Mouse (Mus musculus) spleen, adult 2 months (tissue): ENCODE results near the gene Ltbr. TPM values are rescaled to one million over a fixed set of nuclear protein-coding genes. Genes with fewer than 3 reads are reported as not detected.
A peak's percentile ranks its signal among the peaks of the same experiment; 100 is the strongest.

Experiments used
- DNase-seq, 2 experiments: peaks; one replicate each; pipeline versions ENCODE4 v3.0.0 to v3.0.0-alpha.2; 2012 to 2021; ENCODE audit warnings: low spot score in 2 of 2, low read depth in 1 of 2
- H3K27ac ChIP-seq: fragments of 200-500 bp; 2 replicates; pipeline ENCODE4 v1.5.1; 2012; ENCODE audit warnings: low read length, inconsistent platforms; ENCODE audit not compliant: insufficient read depth
- H3K27me3 ChIP-seq: fragments of 200-500 bp; 2 replicates; pipeline ENCODE4 v1.6.1; 2012; ENCODE audit warnings: mild to moderate bottlenecking, moderate library complexity, low read length, inconsistent platforms; ENCODE audit not compliant: control insufficient read depth, insufficient read depth
- H3K36me3 ChIP-seq: fragments of 200-500 bp; 2 replicates; pipeline ENCODE4 v1.6.1; 2012; ENCODE audit warnings: mild to moderate bottlenecking, low read length, inconsistent platforms; ENCODE audit not compliant: control insufficient read depth, insufficient read depth
- H3K4me1 ChIP-seq: fragments of 200-500 bp; 2 replicates; pipeline ENCODE4 v1.6.1; 2011; ENCODE audit warnings: inconsistent platforms; ENCODE audit not compliant: control insufficient read depth, insufficient read depth, insufficient read length
- H3K4me3 ChIP-seq: fragments of 200-500 bp; 2 replicates; pipeline ENCODE4 v1.5.1; 2011; ENCODE audit warnings: mild to moderate bottlenecking, inconsistent platforms; ENCODE audit not compliant: insufficient read depth, insufficient read length; ENCODE audit errors: extremely low read depth
- CTCF ChIP-seq: fragments of 200-500 bp; IDR thresholded peaks from 2 replicates; pipeline ENCODE4 v1.5.1; 2011; ENCODE audit warnings: mild to moderate bottlenecking, inconsistent platforms; ENCODE audit not compliant: insufficient read depth, insufficient read length, insufficient replicate concordance; ENCODE audit errors: extremely low read depth
- POLR2A ChIP-seq: fragments of 200-500 bp; IDR thresholded peaks from 2 replicates; pipeline ENCODE4 v1.6.1; 2011; ENCODE audit warnings: low read depth, low read length, inconsistent platforms
- WGBS: fragments of 180-500 bp; shearing (Covaris S2); methylation state at CpG from one replicate; pipeline ENCODE4 v1.1.7; 2018; 5-methylcytosine and 5-hydroxymethylcytosine counted together
- polyA plus RNA-seq: library from polyadenylated mRNA; depleted of rRNA; stranded (reverse); fragments of >200 nt; gene quantifications from 2 replicates; pipeline ENCODE4 v1.2.3, GENCODE M21; 2012; rRNA removed

The Ltbr gene
- polyA plus RNA-seq, 1 experiment = 22.8 TPM

GRCm38 (mm10) chr6:125265239-125265638 is 48.4 kb downstream of the Ltbr start:
- 14% methylated on average over 10 of the region's 10 CpGs for WGBS
- Histone ChIP-seq H3K4me3 (no peak overlapping the region), H3K4me1 (no peaks in the 10 kb centered on the region; the same call in 1 of the 2 replicates), H3K27me3 (no peaks in the 10 kb centered on the region), H3K36me3 (no peaks in the 10 kb centered on the region), H3K27ac (peak overlapping the region; percentile 76)
- no peak; the same call in 1 of the 2 replicates for TF ChIP-seq POLR2A
- TF ChIP-seq CTCF = no peak
- peak; percentile 52 to 89 for DNase-seq

GRCm38 (mm10) chr6:125264219-125264618 is 49.5 kb downstream of the Ltbr start:
- H3K4me1 ChIP-seq = peaks cover 2% of the 10 kb centered on the region; the same call in 1 of the 2 replicates
- no peaks in the 10 kb centered on the region for H3K27me3 ChIP-seq
- no peak overlapping the region for H3K4me3 ChIP-seq
- no peak for DNase-seq
- 73% methylated on average over 9 of the region's 9 CpGs for WGBS
- peak overlapping the region; percentile 33; the same call in 1 of the 2 replicates for H3K27ac ChIP-seq
- no peak for TF ChIP-seq POLR2A
- no peak for TF ChIP-seq CTCF
- no peaks in the 10 kb centered on the region for H3K36me3 ChIP-seq

- Histone ChIP-seq H3K4me3 (no peak overlapping the region), H3K4me1 (peaks cover 6% of the 10 kb centered on the region; the same call in 1 of the 2 replicates), H3K27me3 (no peaks in the 10 kb centered on the region), H3K36me3 (no peaks in the 10 kb centered on the region), H3K27ac (no peak overlapping the region)
- TF ChIP-seq POLR2A = no peak
- TF ChIP-seq CTCF = no peak
- DNase-seq = no peak
- 77% methylated on average over 10 of the region's 10 CpGs for WGBS
Measured at GRCm38 (mm10) chr6:125260006-125260555, 53.6 kb downstream of the Ltbr start.

Other genes with a start within 250 kb of the Ltbr start
- gene Lpar5, start 246.0 kb downstream of the Ltbr start, polyA plus RNA-seq = 62.1 and 64.3 TPM in 2 replicates
- gene Chd4, start 217.9 kb downstream of the Ltbr start, polyA plus RNA-seq = 87.4 and 196 TPM in 2 replicates
- 14.0 and 16.2 TPM in 2 replicates for gene Nop2, start 182.0 kb downstream of the Ltbr start, polyA plus RNA-seq
- gene Iffo1, start 168.6 kb downstream of the Ltbr start, polyA plus RNA-seq = 58.0 and 66.8 TPM in 2 replicates
- gene Gapdh, start 147.4 kb downstream of the Ltbr start, polyA plus RNA-seq = 1,160 and 1,333 TPM in 2 replicates
- gene Ncapd2, start 122.2 kb downstream of the Ltbr start, polyA plus RNA-seq = 84.6 and 110 TPM in 2 replicates
- 21.2 and 29.4 TPM in 2 replicates for gene Mrpl51, start 122.1 kb downstream of the Ltbr start, polyA plus RNA-seq
- gene Vamp1, start 98.3 kb downstream of the Ltbr start, polyA plus RNA-seq = 41.7 and 46.8 TPM in 2 replicates
- gene Tapbpl, start 82.0 kb downstream of the Ltbr start, polyA plus RNA-seq = 24.4 and 38.0 TPM in 2 replicates
- 87.3 and 98.7 TPM in 2 replicates for gene Cd27, start 76.9 kb downstream of the Ltbr start, polyA plus RNA-seq
- gene Tuba3a, start 27.8 kb downstream of the Ltbr start, polyA plus RNA-seq = not detected in 2 replicates
- 1.5 and 2.1 TPM in 2 replicates for gene Scnn1a, start 6.8 kb upstream of the Ltbr start, polyA plus RNA-seq
- gene Tnfrsf1a, start 35.5 kb upstream of the Ltbr start, polyA plus RNA-seq = 51.3 and 63.7 TPM in 2 replicates
- gene Plekhg6, start 66.9 kb upstream of the Ltbr start, polyA plus RNA-seq = not detected in 2 replicates
- gene Cd9, start 180.9 kb upstream of the Ltbr start, polyA plus RNA-seq = 68.0 and 68.5 TPM in 2 replicates
- gene Vwf, start 232.9 kb upstream of the Ltbr start, polyA plus RNA-seq = 42.9 TPM in 2 replicates